Mouse (Mus musculus) hindbrain, embryonic 12.5 days (tissue): ENCODE data around the gene Dcun1d1. TPM values are rescaled to one million over a fixed set of nuclear protein-coding genes. Genes with fewer than 3 reads are reported as not detected.
A peak's percentile ranks its signal among the peaks of the same experiment; 100 is the strongest.

Experiments used
- ATAC-seq: fragments of 200-750 bp; cut with Nextera tagmentation; 2 replicates; pipeline ENCODE4 v1.8.0; 2017; ENCODE audit warnings: moderate TSS enrichment; ENCODE audit not compliant: low FRiP score
- H3K27ac ChIP-seq: fragments of 300-500 bp; sonication (generic); 2 replicates; pipeline ENCODE4 v1.5.1; 2016; ENCODE audit warnings: mild to moderate bottlenecking
- H3K27me3 ChIP-seq: fragments of 300-500 bp; sonication (generic); 2 replicates; pipeline ENCODE4 v1.6.1; 2016; ENCODE audit warnings: mild to moderate bottlenecking
- H3K36me3 ChIP-seq: fragments of 300-500 bp; sonication (generic); 2 replicates; pipeline ENCODE4 v1.6.1; 2016; ENCODE audit warnings: mild to moderate bottlenecking
- H3K4me1 ChIP-seq: fragments of 300-500 bp; sonication (generic); 2 replicates; pipeline ENCODE4 v1.6.1; 2016
- H3K4me2 ChIP-seq: fragments of 300-500 bp; sonication (generic); replicated peaks from 2 replicates; pipeline ENCODE4 v1.6.1; 2016; ENCODE audit warnings: mild to moderate bottlenecking
- H3K4me3 ChIP-seq: fragments of 300-500 bp; sonication (generic); 2 replicates; pipeline ENCODE4 v1.5.1; 2016; ENCODE audit warnings: mild to moderate bottlenecking
- H3K9ac ChIP-seq: fragments of 300-500 bp; sonication (generic); 2 replicates; pipeline ENCODE4 v1.6.1; 2016; ENCODE audit warnings: mild to moderate bottlenecking, moderate library complexity
- H3K9me3 ChIP-seq: fragments of 300-500 bp; sonication (generic); replicated peaks from 2 replicates; pipeline ENCODE4 v1.6.1; 2016; ENCODE audit warnings: mild to moderate bottlenecking
- WGBS: fragments of 180-500 bp; shearing (Covaris S2); methylation state at CpG from one replicate; pipeline ENCODE4 v1.1.7; 2016; 5-methylcytosine and 5-hydroxymethylcytosine counted together
- polyA plus RNA-seq: library from polyadenylated mRNA; unstranded; fragments of >200 nt; fragmentation: Nextera tagmentation; extraction: Ambion mirVana; gene quantifications from 2 replicates; pipeline ENCODE4 v1.2.1, GENCODE M21; 2016

Dcun1d1 gene
- polyA plus RNA-seq, 1 experiment from 2014 or later: 95.3 TPM

GRCm38 (mm10) chr3:35954901-35955575 lies 17.8 kb upstream of the Dcun1d1 start:
- Histone ChIP-seq H3K9ac (no peak overlapping the region), H3K4me3 (no peak overlapping the region), H3K27ac (no peak overlapping the region), H3K4me1 (no peaks in the 10 kb centered on the region), H3K36me3 (peaks cover 17% of the 10 kb centered on the region), H3K4me2 (no peak overlapping the region), H3K9me3 (no peaks in the 10 kb centered on the region), H3K27me3 (no peaks in the 10 kb centered on the region)
- no peak for ATAC-seq
- WGBS: 92% methylated on average over 11 of the region's 11 CpGs

GRCm38 (mm10) chr3:35953816-35954215 lies 16.6 kb upstream of the Dcun1d1 start:
- no peak overlapping the region for H3K9ac ChIP-seq
- H3K9me3 ChIP-seq: no peaks in the 10 kb centered on the region
- no peaks in the 10 kb centered on the region for H3K27me3 ChIP-seq
- no peak overlapping the region for H3K4me3 ChIP-seq
- 95% methylated on average over 6 of the region's 6 CpGs for WGBS
- no peaks in the 10 kb centered on the region for H3K4me1 ChIP-seq
- no peak for ATAC-seq
- no peak overlapping the region for H3K4me2 ChIP-seq
- no peak overlapping the region for H3K27ac ChIP-seq
- peaks cover 7% of the 10 kb centered on the region; the same call in 1 of the 2 replicates for H3K36me3 ChIP-seq

- H3K4me1 ChIP-seq: no peaks in the 10 kb centered on the region
- H3K4me3 ChIP-seq: no peak overlapping the region
- ATAC-seq: no peak
- no peaks in the 10 kb centered on the region for H3K9me3 ChIP-seq
- H3K27ac ChIP-seq: no peak overlapping the region
- 77% methylated on average over 1 of the region's 1 CpGs for WGBS
- no peak overlapping the region for H3K4me2 ChIP-seq
- no peaks in the 10 kb centered on the region for H3K27me3 ChIP-seq
- peaks cover 7% of the 10 kb centered on the region; the same call in 1 of the 2 replicates for H3K36me3 ChIP-seq
- no peak overlapping the region for H3K9ac ChIP-seq
Observed at GRCm38 (mm10) chr3:35953184-35953583, 15.9 kb upstream of the Dcun1d1 start.

- H3K36me3 ChIP-seq: no peaks in the 10 kb centered on the region
- H3K9me3 ChIP-seq: no peaks in the 10 kb centered on the region
- H3K27ac ChIP-seq: no peak overlapping the region
- no peak overlapping the region for H3K4me3 ChIP-seq
- H3K4me1 ChIP-seq: no peaks in the 10 kb centered on the region
- no peak overlapping the region for H3K4me2 ChIP-seq
- no peak overlapping the region for H3K9ac ChIP-seq
- H3K27me3 ChIP-seq: no peaks in the 10 kb centered on the region
- ATAC-seq: no peak
- WGBS: 88% methylated on average over 7 of the region's 7 CpGs
Observed at GRCm38 (mm10) chr3:35948197-35948596, 11.0 kb upstream of the Dcun1d1 start.

GRCm38 (mm10) chr3:35940520-35941135 lies 3.4 kb upstream of the Dcun1d1 start:
- 89% methylated on average over 4 of the region's 4 CpGs for WGBS
- no peak overlapping the region for H3K27ac ChIP-seq
- no peaks in the 10 kb centered on the region for H3K9me3 ChIP-seq
- no peak for ATAC-seq
- no peaks in the 10 kb centered on the region for H3K27me3 ChIP-seq
- no peaks in the 10 kb centered on the region for H3K36me3 ChIP-seq
- no peak overlapping the region for H3K4me2 ChIP-seq
- H3K4me3 ChIP-seq: no peak overlapping the region
- H3K9ac ChIP-seq: no peak overlapping the region
- no peaks in the 10 kb centered on the region for H3K4me1 ChIP-seq

- Histone ChIP-seq H3K4me2 (no peak overlapping the region), H3K36me3 (no peaks in the 10 kb centered on the region), H3K27me3 (no peaks in the 10 kb centered on the region), H3K4me1 (no peaks in the 10 kb centered on the region), H3K9me3 (no peaks in the 10 kb centered on the region), H3K9ac (no peak overlapping the region), H3K27ac (no peak overlapping the region), H3K4me3 (no peak overlapping the region)
- ATAC-seq: no peak
- WGBS: 45% methylated on average over 2 of the region's 2 CpGs
Observed at GRCm38 (mm10) chr3:35940047-35940446, 2.8 kb upstream of the Dcun1d1 start.

- Histone ChIP-seq H3K4me1 (peaks cover 20% of the 10 kb centered on the region), H3K36me3 (no peaks in the 10 kb centered on the region), H3K9ac (peak overlapping the region; percentile 99), H3K27ac (peak overlapping the region; percentile 93; the same call in 1 of the 2 replicates), H3K4me2 (peak overlapping the region; percentile 78), H3K9me3 (no peaks in the 10 kb centered on the region), H3K4me3 (peak overlapping the region; percentile 91), H3K27me3 (no peaks in the 10 kb centered on the region)
- 2% methylated on average over 14 of the region's 14 CpGs for WGBS
- ATAC-seq: peak; percentile 44
Observed at GRCm38 (mm10) chr3:35933405-35933777, 3.9 kb downstream of the Dcun1d1 start.

GRCm38 (mm10) chr3:35932735-35933404 lies 4.4 kb downstream of the Dcun1d1 start:
- H3K4me3 ChIP-seq: peak overlapping the region; percentile 91
- H3K36me3 ChIP-seq: no peaks in the 10 kb centered on the region
- under 1% methylated on average over 37 of the region's 73 CpGs for WGBS
- no peaks in the 10 kb centered on the region for H3K9me3 ChIP-seq
- H3K4me2 ChIP-seq: peak overlapping the region; percentile 78
- H3K4me1 ChIP-seq: peaks cover 20% of the 10 kb centered on the region
- peak overlapping the region; percentile 93 for H3K27ac ChIP-seq
- peak; percentile 96 for ATAC-seq
- H3K9ac ChIP-seq: peak overlapping the region; percentile 99
- no peaks in the 10 kb centered on the region for H3K27me3 ChIP-seq

GRCm38 (mm10) chr3:35931896-35932727 lies 5.1 kb downstream of the Dcun1d1 start:
- H3K4me3 ChIP-seq: peak overlapping the region; percentile 91
- no peaks in the 10 kb centered on the region for H3K9me3 ChIP-seq
- peaks cover 20% of the 10 kb centered on the region for H3K4me1 ChIP-seq
- H3K9ac ChIP-seq: peak overlapping the region; percentile 99
- ATAC-seq: peak; percentile 85
- H3K27me3 ChIP-seq: no peaks in the 10 kb centered on the region
- H3K27ac ChIP-seq: peak overlapping the region; percentile 93
- no peaks in the 10 kb centered on the region for H3K36me3 ChIP-seq
- WGBS: under 1% methylated on average over 58 of the region's 65 CpGs
- peak overlapping the region; percentile 78 for H3K4me2 ChIP-seq

GRCm38 (mm10) chr3:35931359-35931758 lies 5.9 kb downstream of the Dcun1d1 start:
- Histone ChIP-seq H3K9me3 (no peaks in the 10 kb centered on the region), H3K4me1 (peaks cover 20% of the 10 kb centered on the region), H3K4me2 (peak overlapping the region; percentile 78), H3K36me3 (no peaks in the 10 kb centered on the region), H3K27me3 (no peaks in the 10 kb centered on the region), H3K4me3 (peak overlapping the region; percentile 91), H3K9ac (peak overlapping the region; percentile 99), H3K27ac (no peak overlapping the region)
- 39% methylated on average over 7 of the region's 7 CpGs for WGBS
- ATAC-seq: no peak

GRCm38 (mm10) chr3:35929831-35930230 lies 7.4 kb downstream of the Dcun1d1 start:
- ATAC-seq: no peak
- Histone ChIP-seq H3K27me3 (no peaks in the 10 kb centered on the region), H3K27ac (no peak overlapping the region), H3K36me3 (no peaks in the 10 kb centered on the region), H3K4me2 (no peak overlapping the region), H3K9ac (no peak overlapping the region), H3K4me3 (no peak overlapping the region), H3K9me3 (no peaks in the 10 kb centered on the region), H3K4me1 (peaks cover 20% of the 10 kb centered on the region)
- WGBS: 74% methylated on average over 8 of the region's 8 CpGs

- Histone ChIP-seq H3K27ac (no peak overlapping the region), H3K36me3 (no peaks in the 10 kb centered on the region), H3K4me2 (no peak overlapping the region), H3K9me3 (no peaks in the 10 kb centered on the region), H3K27me3 (no peaks in the 10 kb centered on the region), H3K4me3 (no peak overlapping the region), H3K4me1 (peaks cover 20% of the 10 kb centered on the region), H3K9ac (no peak overlapping the region)
- WGBS: 83% methylated on average over 3 of the region's 3 CpGs
- ATAC-seq: no peak
Observed at GRCm38 (mm10) chr3:35929406-35929805, 7.8 kb downstream of the Dcun1d1 start.
